Mouse (Mus musculus) megakaryocyte, embryonic 14.5 days (primary cell): ENCODE data around the gene C1rl.

Experiments used
- FLI1 ChIP-seq: IDR thresholded peaks from 2 replicates; pipeline ENCODE4 v1.6.1; 2012; ENCODE audit warnings: low read length, inconsistent platforms, mixed read lengths
- GATA1 ChIP-seq: IDR thresholded peaks from 3 replicates; pipeline ENCODE4 v1.6.1; 2012; ENCODE audit warnings: mixed read lengths, low read length, inconsistent platforms, borderline replicate concordance

- TF ChIP-seq GATA1 (no peak), FLI1 (no peak)
Measured at GRCm38 (mm10) chr6:124511936-124512335, 19.0 kb downstream of the C1rl start.
